Mouse (Mus musculus) myocyte (in vitro differentiated cells): Measurements from ENCODE around the gene Pcsk2. TPM values are rescaled to one million over a fixed set of nuclear protein-coding genes. Genes with fewer than 3 reads are reported as not detected.

Experiments
- H3K27me3 ChIP-seq: one replicate; pipeline ENCODE4 v1.6.1; 2011; ENCODE audit not compliant: control insufficient read depth, insufficient read depth, insufficient read length
- H3K36me3 ChIP-seq: one replicate; pipeline ENCODE4 v1.6.1; 2011; ENCODE audit not compliant: control insufficient read depth, insufficient read depth
- H3K4me2 ChIP-seq: one replicate; pipeline ENCODE4 v1.6.1; 2011; ENCODE audit warnings: low read depth, control low read depth
- H3K4me3 ChIP-seq: one replicate; pipeline ENCODE4 v1.5.1; 2011; ENCODE audit warnings: mild to moderate bottlenecking, control low read depth, moderate library complexity
- H3K79me2 ChIP-seq: one replicate; pipeline ENCODE4 v1.6.1; 2011; ENCODE audit not compliant: control insufficient read depth, insufficient read depth
- H3ac ChIP-seq: one replicate; pipeline ENCODE4 v1.6.1; 2011; ENCODE audit not compliant: control insufficient read depth, insufficient read length
- CEBPB ChIP-seq: IDR thresholded peaks from 2 replicates; pipeline ENCODE4 v1.6.1; 2011; ENCODE audit warnings: mild to moderate bottlenecking, moderate library complexity; ENCODE audit not compliant: poor library complexity, insufficient read depth, severe bottlenecking
- E2F4 ChIP-seq: IDR thresholded peaks from one replicate; pipeline ENCODE4 v1.6.1; 2011; ENCODE audit warnings: mild to moderate bottlenecking, control low read depth, moderate library complexity; ENCODE audit not compliant: insufficient read depth
- MAX ChIP-seq: IDR thresholded peaks from one replicate; pipeline ENCODE4 v1.6.1; 2011; ENCODE audit warnings: low read depth, mild to moderate bottlenecking, control low read depth
- MYOD1 ChIP-seq, 3 experiments: IDR thresholded peaks; one replicate each; pipeline ENCODE4 v1.6.1; 2011; ENCODE audit warnings: control low read depth in 2 of 3, low read depth in 2 of 3, mild to moderate bottlenecking in 2 of 3, moderate library complexity in 1 of 3; ENCODE audit not compliant: insufficient read length in 2 of 3, control insufficient read depth in 1 of 3
- MYOG ChIP-seq, 3 experiments: IDR thresholded peaks; one replicate each; pipeline ENCODE4 v1.6.1; 2011; ENCODE audit warnings: control low read depth in 2 of 3, low read depth in 2 of 3, mild to moderate bottlenecking in 2 of 3; ENCODE audit not compliant: insufficient read length in 2 of 3, control insufficient read depth in 1 of 3, insufficient read depth in 1 of 3
- POLR2A ChIP-seq: IDR thresholded peaks from one replicate; pipeline ENCODE4 v1.6.1; 2011; ENCODE audit warnings: low read depth, mild to moderate bottlenecking, control low read depth, moderate library complexity; ENCODE audit not compliant: insufficient read length
- POLR2AphosphoS2 ChIP-seq: IDR thresholded peaks from one replicate; pipeline ENCODE4 v1.6.1; 2011; ENCODE audit warnings: low read depth, control low read depth; ENCODE audit not compliant: insufficient read length
- REST ChIP-seq: IDR thresholded peaks from one replicate; pipeline ENCODE4 v1.6.1; 2011; ENCODE audit warnings: mild to moderate bottlenecking, control low read depth, moderate library complexity; ENCODE audit not compliant: insufficient read depth, insufficient read length
- SRF ChIP-seq: IDR thresholded peaks from one replicate; pipeline ENCODE4 v1.6.1; 2011; ENCODE audit warnings: low read depth; ENCODE audit not compliant: control insufficient read depth, insufficient read length
- TCF12 ChIP-seq: IDR thresholded peaks from one replicate; pipeline ENCODE4 v1.6.1; 2011; ENCODE audit warnings: mild to moderate bottlenecking, control low read depth; ENCODE audit not compliant: poor library complexity, insufficient read depth, severe bottlenecking
- TCF3 ChIP-seq: IDR thresholded peaks from one replicate; pipeline ENCODE4 v1.6.1; 2011; ENCODE audit warnings: low read depth, control low read depth; ENCODE audit not compliant: insufficient read length
- USF1 ChIP-seq: IDR thresholded peaks from one replicate; pipeline ENCODE4 v1.6.1; 2011; ENCODE audit warnings: low read depth, mild to moderate bottlenecking, control low read depth, moderate library complexity
- polyA plus RNA-seq: library from polyadenylated mRNA; unstranded; fragments of >200 nt; fragmentation: generic; extraction: Trizol; gene quantifications from one replicate; pipeline ENCODE4 v1.2.1, GENCODE M21; 2012; ENCODE audit warnings: missing spikeins

Pcsk2 gene
- polyA plus RNA-seq, 1 experiment, result 0.01 TPM

DNA sequence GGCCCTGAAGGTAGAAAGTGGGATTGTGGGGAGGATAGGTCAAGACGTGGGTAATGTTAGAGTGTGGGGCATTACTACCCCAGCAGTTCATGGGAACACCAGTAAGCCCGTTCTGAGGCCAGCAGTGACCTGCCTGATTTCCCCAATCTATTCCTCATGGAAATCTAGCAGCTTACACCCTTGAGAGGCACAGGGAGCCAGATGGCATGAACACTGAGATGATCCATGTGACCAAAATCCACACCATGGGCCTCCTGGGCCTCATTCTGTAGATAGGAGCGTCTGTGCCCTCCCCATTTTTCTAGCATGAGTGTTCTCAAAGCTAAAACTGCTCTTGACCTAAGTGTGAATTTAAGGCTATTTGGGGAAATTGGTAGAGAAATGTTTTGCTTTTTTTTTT lies 162.2 kb downstream of the Pcsk2 start:
- no peaks in the 10 kb centered on the region for H3K79me2 ChIP-seq
- TF ChIP-seq POLR2AphosphoS2, result no peak
- no peak for TF ChIP-seq CEBPB
- no peak for TF ChIP-seq POLR2A
- no peak for TF ChIP-seq SRF
- TF ChIP-seq MAX, result no peak
- TF ChIP-seq TCF12, result no peak
- no peak for TF ChIP-seq REST
- TF ChIP-seq USF1, result no peak
- no peak for TF ChIP-seq E2F4
- TF ChIP-seq MYOD1 (IDR thresholded peaks at IDR 0.05; ENCODE audit: control insufficient read depth in 1 of 3, insufficient read length in 2 of 3, low read depth in 2 of 3), result no peak
- no peak for TF ChIP-seq TCF3
- TF ChIP-seq MYOG (IDR thresholded peaks at IDR 0.05; ENCODE audit: control insufficient read depth in 1 of 3, insufficient read depth in 1 of 3, insufficient read length in 2 of 3, low read depth in 2 of 3), result no peak
- no peak overlapping the region for H3ac ChIP-seq
- H3K36me3 ChIP-seq, result no peaks in the 10 kb centered on the region
- H3K27me3 ChIP-seq, result no peaks in the 10 kb centered on the region
- H3K4me3 ChIP-seq, result no peak overlapping the region
- H3K4me2 ChIP-seq, result no peak overlapping the region

- TF ChIP-seq REST, result no peak
- TF ChIP-seq CEBPB, result no peak
- no peak for TF ChIP-seq POLR2AphosphoS2
- TF ChIP-seq TCF3, result no peak
- no peak for TF ChIP-seq MYOG (IDR thresholded peaks at IDR 0.05; ENCODE audit: control insufficient read depth in 1 of 3, insufficient read depth in 1 of 3, insufficient read length in 2 of 3, low read depth in 2 of 3)
- TF ChIP-seq E2F4, result no peak
- TF ChIP-seq USF1, result no peak
- no peak for TF ChIP-seq SRF
- no peak for TF ChIP-seq MAX
Observed at GRCm38 (mm10) chr2:143709249-143709648, 163.3 kb downstream of the Pcsk2 start.

GRCm38 (mm10) chr2:143709979-143710378 lies 164.0 kb downstream of the Pcsk2 start:
- H3K27me3 ChIP-seq, result no peaks in the 10 kb centered on the region
- no peak overlapping the region for H3K4me2 ChIP-seq
- TF ChIP-seq MYOD1 (IDR thresholded peaks at IDR 0.05; ENCODE audit: control insufficient read depth in 1 of 3, insufficient read length in 2 of 3, low read depth in 2 of 3), result no peak
- no peak for TF ChIP-seq MYOG (IDR thresholded peaks at IDR 0.05; ENCODE audit: control insufficient read depth in 1 of 3, insufficient read depth in 1 of 3, insufficient read length in 2 of 3, low read depth in 2 of 3)
- no peak for TF ChIP-seq CEBPB
- TF ChIP-seq SRF, result no peak
- TF ChIP-seq USF1, result no peak
- no peak for TF ChIP-seq POLR2A
- no peak overlapping the region for H3ac ChIP-seq
- no peaks in the 10 kb centered on the region for H3K36me3 ChIP-seq
- H3K79me2 ChIP-seq, result no peaks in the 10 kb centered on the region
- H3K4me3 ChIP-seq, result no peak overlapping the region

More at GRCm38 (mm10) chr2:143709249-143709648, 163.3 kb downstream of the Pcsk2 start:
- Histone ChIP-seq H3K27me3 (no peaks in the 10 kb centered on the region), H3K36me3 (no peaks in the 10 kb centered on the region), H3K79me2 (no peaks in the 10 kb centered on the region), H3ac (no peak overlapping the region), H3K4me3 (no peak overlapping the region), H3K4me2 (no peak overlapping the region)

DNA sequence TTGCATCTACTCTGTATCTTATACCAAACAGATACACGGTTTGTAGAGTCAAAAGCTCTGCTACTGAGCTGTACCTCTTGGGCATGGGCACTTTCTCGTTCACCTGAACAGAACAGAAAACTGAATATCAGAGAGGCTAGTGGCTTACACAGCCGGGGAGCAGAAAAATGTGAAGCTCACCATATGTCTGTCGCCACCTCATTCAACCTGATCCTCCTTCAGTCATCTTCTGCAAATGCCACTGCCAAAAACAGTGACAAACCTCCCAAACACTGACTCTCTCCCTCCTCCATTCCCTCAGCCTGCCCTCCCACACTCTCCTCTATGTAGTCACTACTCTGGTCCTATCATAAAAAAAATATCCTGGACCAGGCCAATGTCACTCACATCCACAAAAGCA lies 165.9 kb downstream of the Pcsk2 start:
- no peaks in the 10 kb centered on the region for H3K36me3 ChIP-seq
- H3K4me3 ChIP-seq, result no peak overlapping the region
- no peak overlapping the region for H3ac ChIP-seq
- H3K4me2 ChIP-seq, result no peak overlapping the region
- TF ChIP-seq CEBPB (no peak), MYOD1 (IDR thresholded peaks at IDR 0.05; ENCODE audit: control insufficient read depth in 1 of 3, insufficient read length in 2 of 3, low read depth in 2 of 3) (no peak)
- H3K79me2 ChIP-seq, result no peaks in the 10 kb centered on the region
- no peaks in the 10 kb centered on the region for H3K27me3 ChIP-seq

DNA sequence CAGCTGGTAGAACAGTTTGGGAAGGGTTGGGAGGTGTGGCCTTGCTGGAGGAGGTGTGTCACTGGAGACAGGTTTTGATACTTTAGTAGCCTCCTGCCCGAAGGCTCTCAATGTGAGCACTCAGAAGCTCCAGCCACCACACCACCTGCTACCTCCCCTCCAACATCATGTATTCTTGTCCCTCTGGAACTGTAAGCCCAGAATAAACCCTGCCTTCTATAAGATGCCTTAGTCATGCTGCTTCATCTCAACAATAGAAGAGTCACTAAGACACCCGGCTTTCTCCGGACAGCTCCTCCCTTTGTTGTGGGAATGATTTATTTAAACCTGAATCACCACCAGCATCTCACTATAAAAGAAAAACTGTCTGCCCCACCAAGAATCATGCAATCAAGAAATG lies 166.9 kb downstream of the Pcsk2 start:
- no peaks in the 10 kb centered on the region for H3K36me3 ChIP-seq
- no peak overlapping the region for H3K4me2 ChIP-seq
- TF ChIP-seq TCF12 (no peak), POLR2AphosphoS2 (no peak)
- H3K27me3 ChIP-seq, result no peaks in the 10 kb centered on the region
- no peak overlapping the region for H3K4me3 ChIP-seq
- H3K79me2 ChIP-seq, result no peaks in the 10 kb centered on the region
- H3ac ChIP-seq, result no peak overlapping the region

DNA sequence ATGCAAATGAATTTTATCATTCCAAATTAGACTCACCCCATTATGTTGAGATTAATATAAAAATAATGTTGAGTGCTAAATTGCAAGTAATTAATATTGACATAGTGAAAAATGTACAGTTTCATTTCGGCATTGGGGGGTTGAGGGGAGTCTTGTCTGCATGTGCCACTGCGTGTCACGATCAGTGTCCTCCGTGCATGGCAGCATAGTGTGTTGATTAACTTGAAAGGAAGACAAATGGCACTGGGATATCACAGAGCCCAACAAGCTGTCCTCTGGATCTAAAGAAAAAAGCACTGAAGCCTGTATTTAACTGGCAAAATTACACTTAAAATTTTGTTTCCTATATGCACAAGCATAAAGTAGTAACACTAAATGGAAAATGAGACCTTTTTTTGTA lies 167.9 kb downstream of the Pcsk2 start:
- H3ac ChIP-seq, result no peak overlapping the region
- H3K79me2 ChIP-seq, result no peaks in the 10 kb centered on the region
- no peaks in the 10 kb centered on the region for H3K27me3 ChIP-seq
- no peak overlapping the region for H3K4me2 ChIP-seq
- no peak overlapping the region for H3K4me3 ChIP-seq
- no peak for TF ChIP-seq TCF12
- TF ChIP-seq TCF3, result no peak
- TF ChIP-seq POLR2AphosphoS2, result no peak
- no peak for TF ChIP-seq USF1
- TF ChIP-seq REST, result no peak
- TF ChIP-seq MAX, result no peak
- H3K36me3 ChIP-seq, result no peaks in the 10 kb centered on the region
